Mouse (Mus musculus): ENCODE measurements at regions not wholly inside any gene's neighbourhood (a gene's known extent, or its start where the extent isn't known, plus 50 kb on each side); places are given as distances from the start of the nearest gene placed in this dataset.

DNA sequence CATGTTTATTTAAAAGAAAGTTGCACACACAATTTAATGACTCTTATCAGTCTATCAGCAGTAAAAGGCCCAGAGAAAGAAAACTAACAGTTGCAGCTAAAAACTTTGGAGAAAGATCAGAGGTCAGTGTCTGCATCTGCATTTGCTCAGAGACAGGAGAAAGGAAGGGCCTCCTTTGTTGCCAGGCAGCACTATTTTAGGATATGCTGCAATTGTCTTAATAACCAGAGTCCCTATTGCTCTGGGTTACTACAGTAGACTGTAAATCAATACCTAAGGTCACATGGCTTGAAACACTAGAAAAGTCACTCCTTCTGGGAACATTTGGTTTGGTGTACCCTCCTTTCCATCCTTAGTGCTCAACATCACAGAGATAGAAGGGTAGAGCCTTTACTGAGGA lies 175.7 kb downstream of the Hdgfl1 start:
- DNase-seq (ENCODE audit: low read depth, low spot score): no peak

GRCm38 (mm10) chr13:26593750-26594149 lies 176.2 kb downstream of the Hdgfl1 start:
- DNase-seq (ENCODE audit: low read depth, low spot score): no peak

DNA sequence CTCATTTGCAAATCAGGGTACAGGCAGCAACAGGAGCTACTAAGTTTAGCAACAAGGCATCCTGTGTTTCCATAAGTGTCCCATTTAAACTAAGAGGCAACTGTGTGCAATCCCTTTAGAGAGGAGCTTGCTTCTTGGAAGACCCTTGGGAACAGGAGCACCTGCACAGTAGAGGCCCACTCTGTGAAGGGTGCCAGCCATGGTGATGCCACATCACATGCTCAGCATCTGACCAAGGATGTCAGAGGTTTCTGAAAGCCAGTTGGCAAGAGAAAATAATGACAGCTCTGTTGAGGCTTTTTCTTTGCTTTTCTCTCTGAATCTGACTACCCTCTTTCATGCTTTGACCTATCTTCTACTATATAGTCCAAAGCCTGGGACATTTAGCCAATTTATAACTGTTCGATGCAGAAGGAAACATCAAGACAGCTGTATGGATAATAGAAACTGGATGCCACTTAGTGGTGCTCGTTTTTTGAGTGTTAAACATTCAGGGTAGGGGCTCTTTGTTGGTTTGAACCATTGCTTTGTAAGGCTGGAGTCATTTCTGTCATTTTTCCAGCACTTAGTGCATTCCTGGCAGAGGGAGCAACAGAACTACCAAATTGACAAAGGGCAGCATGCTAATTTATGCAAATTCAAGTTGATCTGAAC lies 193.9 kb downstream of the Hdgfl1 start:
- DNase-seq (ENCODE audit: low read depth, low spot score): no peak

GRCm38 (mm10) chr13:26569422-26569821 lies 200.5 kb downstream of the Hdgfl1 start:
- DNase-seq (ENCODE audit: low read depth, low spot score): no peak

- DNase-seq (ENCODE audit: low read depth, low spot score): no peak
Measured at GRCm38 (mm10) chr13:26564941-26565862, 204.8 kb downstream of the Hdgfl1 start.

GRCm38 (mm10) chr13:26558366-26558765 lies 211.6 kb downstream of the Hdgfl1 start:
- DNase-seq (ENCODE audit: low read depth, low spot score): no peak

- no peak for DNase-seq (ENCODE audit: low read depth, low spot score)
Measured at GRCm38 (mm10) chr13:26554266-26554665, 215.7 kb downstream of the Hdgfl1 start.

DNA sequence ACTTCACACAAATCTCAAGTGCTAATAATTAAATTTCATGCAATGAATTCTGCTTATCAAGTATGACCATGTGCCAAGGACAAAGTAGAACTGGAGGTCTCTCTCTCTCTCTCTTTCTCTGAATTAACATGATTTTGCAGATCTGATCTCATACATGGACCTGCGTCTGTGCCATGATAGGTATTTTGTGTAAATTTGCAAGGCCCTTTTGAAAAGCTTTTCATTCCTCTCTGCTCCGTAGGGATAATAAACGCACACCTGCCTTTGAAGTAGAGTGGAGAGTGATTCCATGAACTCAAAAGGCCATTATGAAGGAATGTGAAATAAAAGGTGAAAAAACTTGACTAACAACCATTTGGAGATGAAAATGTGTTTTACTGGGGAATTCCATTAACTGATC lies 217.8 kb downstream of the Hdgfl1 start:
- DNase-seq (ENCODE audit: low read depth, low spot score): no peak

DNA sequence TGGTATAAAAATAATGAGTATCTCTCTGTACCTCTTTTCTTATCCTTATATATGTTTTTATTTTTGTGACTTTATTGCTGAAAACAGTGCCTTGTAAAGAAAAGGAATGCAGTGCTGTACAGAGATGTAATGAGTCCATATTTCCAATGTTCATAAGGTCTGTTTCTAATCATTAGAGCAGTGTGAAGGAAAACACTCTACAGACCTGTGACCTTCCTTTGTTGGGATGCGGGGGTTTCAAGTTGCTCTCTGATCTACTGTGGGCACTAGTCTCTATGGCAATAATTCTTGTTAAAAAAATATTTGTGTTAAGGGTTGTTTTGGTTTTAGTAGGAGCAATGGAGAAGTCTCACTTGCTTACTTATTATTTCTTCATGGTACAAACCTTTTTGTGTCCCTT lies 231.0 kb downstream of the Hdgfl1 start:
- DNase-seq (ENCODE audit: low read depth, low spot score): no peak

GRCm38 (mm10) chr13:26536575-26536974 lies 233.4 kb downstream of the Hdgfl1 start:
- DNase-seq (ENCODE audit: low read depth, low spot score): no peak

GRCm38 (mm10) chr13:26532761-26533160 lies 237.2 kb downstream of the Hdgfl1 start:
- DNase-seq (ENCODE audit: low read depth, low spot score): no peak

DNA sequence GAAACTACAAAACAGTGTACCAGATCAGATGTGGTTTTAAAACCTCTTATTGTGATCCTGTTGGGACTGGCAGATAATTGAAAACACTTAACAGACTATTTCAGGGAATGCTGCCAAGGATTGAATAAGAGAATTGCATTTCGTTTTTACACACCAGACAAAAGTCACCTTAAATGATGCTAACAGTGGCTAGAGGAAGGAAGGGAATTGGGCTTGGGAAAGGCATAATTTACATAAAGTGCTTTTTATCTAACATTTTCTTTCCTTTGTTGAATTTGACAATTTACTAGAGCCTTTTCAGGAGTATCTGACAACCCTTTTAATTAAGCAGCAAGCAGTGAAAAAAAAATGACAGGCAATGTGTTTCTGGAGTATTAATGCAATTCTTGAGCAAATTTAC lies 250.9 kb downstream of the Hdgfl1 start:
- DNase-seq (ENCODE audit: low read depth, low spot score): no peak

GRCm38 (mm10) chr13:26518425-26518824 lies 251.5 kb downstream of the Hdgfl1 start:
- no peak for DNase-seq (ENCODE audit: low read depth, low spot score)

GRCm38 (mm10) chr13:26517646-26518045 lies 252.3 kb downstream of the Hdgfl1 start:
- DNase-seq (ENCODE audit: low read depth, low spot score): no peak

- no peak for DNase-seq (ENCODE audit: low read depth, low spot score)
Measured at GRCm38 (mm10) chr13:26510448-26510847, 259.5 kb downstream of the Hdgfl1 start.

- DNase-seq (ENCODE audit: low read depth, low spot score): no peak
Measured at GRCm38 (mm10) chr13:26509841-26510240, 260.1 kb downstream of the Hdgfl1 start.

- no peak for DNase-seq (ENCODE audit: low read depth, low spot score)
Measured at GRCm38 (mm10) chr13:26503744-26504143, 266.2 kb downstream of the Hdgfl1 start.

DNA sequence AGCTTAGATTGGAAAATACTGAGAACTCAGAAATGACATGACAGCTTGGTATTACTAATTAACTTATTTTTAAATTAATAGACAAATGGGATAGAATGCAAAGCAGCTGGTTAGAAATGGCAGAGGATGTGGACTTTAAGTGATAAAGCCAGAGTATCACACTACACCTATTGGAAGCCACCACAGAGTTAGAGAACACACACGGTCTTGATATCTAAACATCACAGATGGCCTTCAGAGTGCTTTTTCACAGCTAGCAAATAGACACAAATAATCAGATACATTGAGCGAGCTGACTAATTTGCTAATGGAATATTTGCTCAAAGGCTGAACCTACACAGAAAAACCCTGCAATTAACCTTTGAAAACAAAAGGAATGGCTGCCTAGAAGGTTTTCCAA lies 272.9 kb downstream of the Hdgfl1 start:
- DNase-seq (ENCODE audit: low read depth, low spot score): no peak

- DNase-seq (ENCODE audit: low read depth, low spot score): no peak
Measured at GRCm38 (mm10) chr13:26495871-26496270, 274.1 kb downstream of the Hdgfl1 start.

DNA sequence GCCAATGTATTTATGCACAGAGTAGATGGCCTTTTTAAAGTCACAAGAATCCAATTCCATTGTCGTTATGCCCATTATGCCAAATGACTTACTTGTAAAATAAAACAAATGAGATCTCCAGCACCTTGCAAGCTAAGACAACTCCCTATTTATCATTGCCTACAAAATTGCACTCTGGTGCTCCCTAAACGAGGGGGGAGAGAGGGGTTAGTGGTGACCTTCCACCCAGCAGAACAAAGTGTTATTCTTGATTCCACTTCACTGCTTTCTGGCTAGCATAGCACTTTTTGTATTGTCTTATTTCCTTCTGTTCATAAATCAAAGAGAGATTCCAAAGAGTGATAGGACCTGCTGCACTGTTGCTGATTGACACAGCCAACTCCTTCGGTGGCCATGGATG lies 300.6 kb downstream of the Hdgfl1 start:
- DNase-seq (ENCODE audit: low read depth, low spot score): no peak

DNA sequence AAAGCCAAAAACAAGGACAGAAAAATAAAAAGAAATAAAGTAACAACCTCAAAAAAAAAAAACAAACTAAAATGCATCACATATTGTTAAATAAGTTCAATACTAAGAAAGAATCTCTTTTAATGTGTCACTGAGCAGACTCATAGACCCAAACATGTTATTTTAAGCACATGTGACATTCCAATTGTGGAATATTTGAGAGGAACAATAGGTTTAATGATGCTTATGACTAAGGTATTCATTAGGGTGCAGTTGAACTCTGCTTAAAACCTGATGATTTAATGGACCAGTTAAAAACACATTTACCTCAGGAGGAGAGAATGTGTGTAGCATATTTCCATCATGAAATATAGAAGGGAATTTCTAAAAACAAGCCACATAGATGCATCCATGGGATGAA lies 302.4 kb downstream of the Hdgfl1 start:
- DNase-seq (ENCODE audit: low read depth, low spot score): no peak

- DNase-seq (ENCODE audit: low read depth, low spot score): no peak
Measured at GRCm38 (mm10) chr13:26464523-26464922, 305.4 kb downstream of the Hdgfl1 start.

GRCm38 (mm10) chr13:26464096-26464495 lies 305.9 kb downstream of the Hdgfl1 start:
- DNase-seq (ENCODE audit: low read depth, low spot score): no peak

Data from R1 (cell line).